Mouse (Mus musculus) midbrain, embryonic 16.5 days (tissue): ENCODE data around the gene Kalrn. TPM values are rescaled to one million over a fixed set of nuclear protein-coding genes. Genes with fewer than 3 reads are reported as not detected.

Source experiments
- ATAC-seq: fragments of 200-750 bp; cut with Nextera tagmentation; 2 replicates; pipeline ENCODE4 v1.8.0; 2017; ENCODE audit warnings: moderate TSS enrichment
- H3K27ac ChIP-seq: fragments of 300-500 bp; sonication (generic); 2 replicates; pipeline ENCODE4 v1.5.1; 2014; ENCODE audit warnings: mild to moderate bottlenecking, low read length, mixed read lengths
- H3K27me3 ChIP-seq: fragments of 300-500 bp; sonication (generic); 2 replicates; pipeline ENCODE4 v1.6.1; 2014; ENCODE audit warnings: low read depth, low read length, mixed read lengths; ENCODE audit not compliant: control insufficient read depth, insufficient read depth
- H3K36me3 ChIP-seq: fragments of 300-500 bp; sonication (generic); 2 replicates; pipeline ENCODE4 v1.6.1; 2014; ENCODE audit warnings: mild to moderate bottlenecking, low read length, moderate library complexity, mixed read lengths; ENCODE audit not compliant: control insufficient read depth, insufficient read depth
- H3K4me1 ChIP-seq: fragments of 300-500 bp; sonication (generic); 2 replicates; pipeline ENCODE4 v1.6.1; 2014; ENCODE audit warnings: mild to moderate bottlenecking, low read length, mixed read lengths; ENCODE audit not compliant: control insufficient read depth, insufficient read depth
- H3K4me2 ChIP-seq: fragments of 300-500 bp; sonication (generic); 2 replicates; pipeline ENCODE4 v1.6.1; 2014; ENCODE audit warnings: mild to moderate bottlenecking, low read length, mixed read lengths
- H3K4me3 ChIP-seq: fragments of 300-500 bp; sonication (generic); 2 replicates; pipeline ENCODE4 v1.5.1; 2014; ENCODE audit warnings: low read depth, mild to moderate bottlenecking, low read length, moderate library complexity, mixed read lengths
- H3K9ac ChIP-seq: fragments of 300-500 bp; sonication (generic); 2 replicates; pipeline ENCODE4 v1.6.1; 2014; ENCODE audit warnings: low read depth, low read length, mixed read lengths
- H3K9me3 ChIP-seq: fragments of 300-500 bp; sonication (generic); replicated peaks from 2 replicates; pipeline ENCODE4 v1.6.1; 2014; ENCODE audit warnings: mild to moderate bottlenecking, low read length, mixed read lengths; ENCODE audit not compliant: control insufficient read depth, poor library complexity, severe bottlenecking
- WGBS: fragments of 180-500 bp; shearing (Covaris S2); extraction: QIAGEN DNeasy Blood & Tissue Kit; methylation state at CpG from one replicate; pipeline ENCODE4 v1.1.7; 2014; 5-methylcytosine and 5-hydroxymethylcytosine counted together
- polyA plus RNA-seq: library from polyadenylated mRNA; unstranded; fragments of >200 nt; fragmentation: Nextera tagmentation; extraction: Ambion mirVana; gene quantifications from 2 replicates; pipeline ENCODE4 v1.2.1, GENCODE M21; 2015

Kalrn gene
- polyA plus RNA-seq, 1 experiment from 2014 or later = 31.3 TPM

DNA sequence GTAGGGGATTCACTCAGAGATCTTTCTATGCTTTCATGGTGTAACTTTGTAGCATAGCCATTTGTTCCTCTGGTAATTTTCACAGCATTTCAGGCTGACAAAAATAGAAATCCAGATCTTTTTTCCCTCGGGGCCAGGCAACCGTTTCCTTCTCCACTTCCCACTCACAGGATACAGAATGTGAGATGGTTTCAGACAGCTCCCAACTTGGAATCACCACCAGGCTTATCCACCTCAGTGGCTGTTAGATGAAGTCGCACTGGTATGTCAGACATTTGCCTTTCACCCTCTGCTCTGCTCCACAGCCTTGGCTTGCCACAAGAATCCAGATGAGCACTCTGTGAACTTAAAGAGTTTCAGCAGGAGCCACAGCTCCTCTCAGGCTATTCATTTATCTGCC lies 48.1 kb downstream of the Kalrn start:
- H3K36me3 ChIP-seq = no peaks in the 10 kb centered on the region
- H3K9me3 ChIP-seq = no peaks in the 10 kb centered on the region
- no peak overlapping the region for H3K4me2 ChIP-seq
- ATAC-seq = no peak
- H3K9ac ChIP-seq = no peak overlapping the region
- H3K4me3 ChIP-seq = no peak overlapping the region
- WGBS = 62% methylated on average over 3 of the region's 3 CpGs
- no peak overlapping the region for H3K27ac ChIP-seq
- peaks cover 9% of the 10 kb centered on the region for H3K4me1 ChIP-seq
- no peaks in the 10 kb centered on the region for H3K27me3 ChIP-seq

DNA sequence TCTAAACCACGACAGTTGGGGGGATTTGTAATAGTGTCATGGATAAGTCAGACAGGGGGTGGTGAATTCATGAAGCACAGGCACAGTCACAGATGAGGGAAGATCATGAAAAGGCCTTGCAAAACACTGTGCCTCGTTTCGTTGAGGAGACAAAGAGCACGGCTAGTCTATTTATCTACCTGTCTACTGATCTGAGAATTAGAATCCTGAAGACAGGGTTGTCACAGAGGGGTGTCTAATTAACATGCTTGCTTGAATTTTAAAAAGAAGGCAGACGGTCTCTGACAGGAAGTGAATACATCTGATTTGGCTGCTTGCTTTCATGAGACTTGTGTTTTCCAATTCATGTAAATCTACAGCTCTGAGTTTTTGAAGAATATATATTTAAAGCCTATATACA lies 52.3 kb downstream of the Kalrn start:
- no peak overlapping the region for H3K27ac ChIP-seq
- H3K4me2 ChIP-seq = no peak overlapping the region
- peaks cover 20% of the 10 kb centered on the region for H3K4me1 ChIP-seq
- WGBS = 17% methylated on average over 5 of the region's 5 CpGs
- ATAC-seq = no peak
- H3K9ac ChIP-seq = no peak overlapping the region
- H3K27me3 ChIP-seq = no peaks in the 10 kb centered on the region
- no peak overlapping the region for H3K4me3 ChIP-seq
- no peaks in the 10 kb centered on the region for H3K36me3 ChIP-seq
- no peaks in the 10 kb centered on the region for H3K9me3 ChIP-seq

DNA sequence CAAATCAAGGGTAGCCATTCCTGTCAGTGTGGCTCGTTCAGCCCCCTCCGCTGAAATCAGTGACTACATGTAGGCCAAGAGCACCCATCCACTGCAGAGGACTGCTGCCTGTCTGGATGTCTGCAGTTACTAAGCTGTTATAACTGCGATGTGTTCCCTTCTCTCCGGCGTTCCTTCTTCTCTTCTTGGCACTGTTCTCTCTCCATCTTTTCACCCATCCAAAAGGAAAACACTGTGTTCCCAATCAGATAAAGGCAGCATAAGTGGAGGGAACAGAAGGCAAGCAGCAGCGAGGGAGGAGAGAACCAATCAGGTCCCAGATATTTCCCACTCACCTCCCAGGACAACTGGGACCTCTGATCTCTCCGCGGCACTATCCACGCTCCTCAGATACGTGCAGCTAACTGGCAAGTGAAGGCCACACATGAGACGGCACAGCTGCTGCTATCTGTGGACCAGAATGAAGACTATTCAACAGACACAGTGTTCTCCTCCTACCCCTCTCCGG lies 56.4 kb downstream of the Kalrn start:
- Histone ChIP-seq H3K27ac (no peak overlapping the region), H3K4me2 (no peak overlapping the region), H3K9me3 (no peaks in the 10 kb centered on the region), H3K9ac (no peak overlapping the region), H3K4me1 (peaks cover 26% of the 10 kb centered on the region), H3K27me3 (no peaks in the 10 kb centered on the region), H3K4me3 (no peak overlapping the region), H3K36me3 (no peaks in the 10 kb centered on the region)
- 66% methylated on average over 12 of the region's 12 CpGs for WGBS
- no peak for ATAC-seq

DNA sequence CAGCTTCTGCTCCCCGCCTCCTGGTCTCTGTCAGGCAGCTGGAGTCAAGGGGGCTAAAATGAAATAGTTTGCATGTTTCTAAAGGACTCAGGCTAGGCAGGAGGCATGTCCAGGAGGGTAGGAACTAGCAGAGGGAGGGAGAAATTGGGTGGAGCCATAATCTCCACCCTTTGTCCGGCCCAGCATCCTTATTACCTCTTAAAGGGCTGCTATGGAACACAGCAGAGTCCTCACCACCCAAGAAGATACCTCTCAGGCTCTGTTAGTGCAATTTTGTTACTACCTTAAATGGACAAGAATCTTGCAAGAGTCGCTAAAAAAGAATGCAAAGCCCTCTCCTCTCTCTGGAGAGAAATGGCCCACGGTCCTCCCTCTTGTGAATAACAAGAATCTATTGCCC lies 57.8 kb downstream of the Kalrn start:
- H3K9me3 ChIP-seq = no peaks in the 10 kb centered on the region
- H3K4me3 ChIP-seq = no peak overlapping the region
- WGBS = 86% methylated on average over 4 of the region's 4 CpGs

DNA sequence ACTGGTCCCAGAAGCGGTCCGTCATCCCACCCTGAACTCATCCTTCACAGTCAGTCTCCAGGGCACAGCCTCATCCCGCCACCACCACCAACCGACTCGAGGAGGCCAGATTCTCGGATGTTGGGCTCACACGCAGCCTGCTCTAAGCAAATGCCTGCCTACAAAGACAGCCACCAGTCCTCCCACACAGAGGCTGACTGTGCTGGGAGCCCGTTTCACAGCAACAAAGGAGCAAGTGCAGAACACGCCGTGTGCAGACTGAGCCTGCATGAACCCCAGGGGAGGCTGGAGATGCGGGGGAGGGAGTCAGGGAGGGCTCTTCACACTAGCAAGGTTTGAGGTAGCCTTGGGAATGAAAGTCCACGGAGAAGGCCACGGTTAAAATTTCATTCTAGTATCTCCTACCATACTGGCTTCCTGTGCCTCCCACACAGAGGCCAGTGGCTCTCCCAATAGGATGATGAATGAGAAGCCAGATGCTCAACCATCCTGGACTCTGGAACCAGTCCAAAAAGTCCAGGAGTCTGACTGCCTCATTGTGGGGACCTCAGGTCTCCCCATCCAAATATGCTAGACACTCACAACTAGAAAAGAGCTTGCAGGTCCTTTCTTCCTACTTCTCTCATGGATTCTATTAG lies 59.3 kb downstream of the Kalrn start:
- H3K27me3 ChIP-seq = no peaks in the 10 kb centered on the region
- no peak overlapping the region for H3K9ac ChIP-seq
- peaks cover 26% of the 10 kb centered on the region for H3K4me1 ChIP-seq
- H3K4me3 ChIP-seq = no peak overlapping the region
- ATAC-seq = no peak
- no peaks in the 10 kb centered on the region for H3K36me3 ChIP-seq
- no peak overlapping the region for H3K4me2 ChIP-seq
- 40% methylated on average over 13 of the region's 13 CpGs for WGBS
- no peaks in the 10 kb centered on the region for H3K9me3 ChIP-seq
- H3K27ac ChIP-seq = peak overlapping the region; percentile 6; the same call in 1 of the 2 replicates

More for the DNA sequence above, 57.8 kb downstream of the Kalrn start:
- H3K27me3 ChIP-seq = no peaks in the 10 kb centered on the region
- peaks cover 26% of the 10 kb centered on the region for H3K4me1 ChIP-seq
- no peak overlapping the region for H3K27ac ChIP-seq
- no peak overlapping the region for H3K4me2 ChIP-seq
- H3K36me3 ChIP-seq = no peaks in the 10 kb centered on the region
- no peak for ATAC-seq
- H3K9ac ChIP-seq = no peak overlapping the region

DNA sequence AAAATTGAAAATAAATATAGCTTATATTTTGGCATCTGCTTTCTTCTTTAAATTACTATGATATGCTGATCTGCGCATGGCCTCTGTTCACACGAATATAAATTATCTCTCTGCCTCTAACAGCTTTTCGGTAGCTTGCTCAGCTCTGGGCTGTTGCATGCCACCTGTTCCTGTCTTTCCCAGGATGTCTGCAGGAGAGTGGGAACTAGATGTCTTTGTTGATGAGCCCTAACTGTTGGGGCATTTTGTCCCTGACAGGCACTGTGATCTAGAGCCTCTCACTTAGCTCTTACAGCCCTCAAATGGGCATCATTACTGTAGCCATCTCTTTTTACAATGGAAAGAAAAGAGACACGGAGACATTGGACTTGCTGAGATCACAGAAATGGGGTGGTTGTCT lies 61.0 kb downstream of the Kalrn start:
- no peak overlapping the region for H3K9ac ChIP-seq
- no peaks in the 10 kb centered on the region for H3K36me3 ChIP-seq
- H3K4me3 ChIP-seq = no peak overlapping the region
- H3K27ac ChIP-seq = no peak overlapping the region
- H3K4me2 ChIP-seq = no peak overlapping the region
- peaks cover 12% of the 10 kb centered on the region for H3K4me1 ChIP-seq
- H3K27me3 ChIP-seq = no peaks in the 10 kb centered on the region
- no peaks in the 10 kb centered on the region for H3K9me3 ChIP-seq
- no peak for ATAC-seq
- WGBS = 70% methylated on average over 4 of the region's 4 CpGs

DNA sequence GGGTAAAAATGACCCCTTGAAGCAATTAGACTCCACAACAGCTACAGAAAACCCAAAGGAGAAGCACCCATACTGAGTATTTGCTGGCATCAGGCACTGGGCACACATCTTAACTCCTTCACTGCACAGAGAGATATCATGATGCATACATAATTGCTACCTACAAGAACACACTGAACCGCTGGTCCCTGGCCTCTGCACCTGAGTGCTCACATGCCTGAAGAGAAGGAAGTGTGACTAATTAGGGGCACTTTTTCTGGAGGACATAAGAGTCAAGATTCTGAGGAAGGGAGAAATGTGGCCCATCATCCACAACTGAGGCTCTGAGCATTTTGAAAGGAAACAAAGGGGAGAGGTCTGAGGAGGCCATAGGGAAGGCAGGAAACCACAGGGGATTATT lies 65.2 kb downstream of the Kalrn start:
- H3K4me2 ChIP-seq = no peak overlapping the region
- no peak overlapping the region for H3K9ac ChIP-seq
- no peak overlapping the region for H3K4me3 ChIP-seq
- no peaks in the 10 kb centered on the region for H3K9me3 ChIP-seq
- H3K4me1 ChIP-seq = peaks cover 4% of the 10 kb centered on the region; the same call in 1 of the 2 replicates
- 64% methylated on average over 1 of the region's 1 CpGs for WGBS
- ATAC-seq = no peak
- no peak overlapping the region for H3K27ac ChIP-seq
- no peaks in the 10 kb centered on the region for H3K27me3 ChIP-seq
- H3K36me3 ChIP-seq = no peaks in the 10 kb centered on the region

DNA sequence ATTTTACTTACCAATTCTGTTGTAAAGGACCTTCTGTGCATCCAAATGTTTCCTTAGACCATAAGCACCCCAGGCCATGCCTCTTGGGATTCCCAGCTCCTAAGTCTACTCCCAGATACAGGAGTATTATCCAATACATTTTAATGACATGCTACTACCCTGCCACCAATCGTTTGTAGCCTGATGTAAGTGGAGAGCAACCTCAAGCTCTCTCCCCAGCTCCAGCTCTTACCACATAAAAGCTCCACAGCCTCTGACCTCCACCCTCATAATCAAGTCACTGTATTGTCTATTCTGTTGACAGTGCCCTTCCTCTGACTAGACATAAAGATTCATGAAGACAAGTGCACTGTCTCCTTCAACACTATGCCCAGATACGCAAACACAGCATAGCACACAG lies 67.3 kb downstream of the Kalrn start:
- ATAC-seq = no peak
- Histone ChIP-seq H3K9ac (no peak overlapping the region), H3K27ac (no peak overlapping the region), H3K4me3 (no peak overlapping the region), H3K27me3 (no peaks in the 10 kb centered on the region), H3K4me2 (no peak overlapping the region), H3K4me1 (peaks cover 2% of the 10 kb centered on the region; the same call in 1 of the 2 replicates), H3K36me3 (no peaks in the 10 kb centered on the region), H3K9me3 (no peaks in the 10 kb centered on the region)
- 84% methylated on average over 2 of the region's 2 CpGs for WGBS

DNA sequence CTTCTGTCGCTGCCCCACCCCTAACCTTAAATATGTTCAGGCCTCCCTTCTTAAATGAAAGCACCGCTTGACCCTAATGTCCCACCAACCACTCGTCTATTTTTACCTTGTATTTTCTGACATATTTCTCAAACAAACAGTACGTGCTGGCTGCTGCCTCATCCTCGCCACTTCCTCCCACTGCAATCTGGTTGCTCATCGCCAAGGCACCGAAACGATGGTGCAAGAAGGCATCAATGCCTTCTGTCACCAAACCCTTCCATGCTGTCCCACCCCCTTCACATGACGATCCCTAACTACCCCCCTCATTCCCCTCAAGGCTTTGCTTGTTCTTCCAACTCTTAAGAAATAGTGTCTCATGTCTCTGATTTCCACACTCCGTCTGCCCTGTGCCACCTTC lies 69.1 kb downstream of the Kalrn start:
- Histone ChIP-seq H3K27ac (no peak overlapping the region), H3K4me2 (no peak overlapping the region), H3K27me3 (no peaks in the 10 kb centered on the region), H3K9me3 (no peaks in the 10 kb centered on the region), H3K4me1 (peaks cover 2% of the 10 kb centered on the region; the same call in 1 of the 2 replicates), H3K4me3 (no peak overlapping the region), H3K9ac (no peak overlapping the region), H3K36me3 (no peaks in the 10 kb centered on the region)
- 93% methylated on average over 10 of the region's 10 CpGs for WGBS
- no peak for ATAC-seq
